Mouse (Mus musculus) MEL (cell line): ENCODE data around the gene Sec11a.

ENCODE experiments used
- CTCF ChIP-seq, 3 experiments: IDR thresholded peaks in 2 of 3; conservative IDR thresholded peaks in 1 of 3; 2 replicates each; pipeline ENCODE4 v1.5.1; 2011 to 2012; ENCODE audit warnings: low read length in 3 of 3, low read depth in 2 of 3, mild to moderate bottlenecking in 2 of 3, improper control_type of control experiment in 1 of 3, inconsistent platforms in 1 of 3, mixed read lengths in 1 of 3, moderate library complexity in 1 of 3; ENCODE audit not compliant: control insufficient read depth in 1 of 3, insufficient read depth in 1 of 3, poor library complexity in 1 of 3, severe bottlenecking in 1 of 3
- EP300 ChIP-seq, 2 experiments: IDR thresholded peaks; 2 replicates each; pipeline ENCODE4 v1.6.1; 2011; ENCODE audit warnings: improper control_type of control experiment in 2 of 2, low read length in 2 of 2, low read depth in 1 of 2, mild to moderate bottlenecking in 1 of 2
- NELFE ChIP-seq: IDR thresholded peaks from 2 replicates; pipeline ENCODE4 v1.6.1; 2011; ENCODE audit warnings: low read depth, low read length, improper control_type of control experiment
- POLR2A ChIP-seq, 2 experiments: IDR thresholded peaks; 2 replicates each; pipeline ENCODE4 v1.6.1; 2011 to 2012; ENCODE audit warnings: low read length in 2 of 2, mild to moderate bottlenecking in 2 of 2, control low read depth in 1 of 2, improper control_type of control experiment in 1 of 2, low read depth in 1 of 2, moderate library complexity in 1 of 2; ENCODE audit not compliant: control insufficient read depth in 1 of 2, insufficient read depth in 1 of 2, poor library complexity in 1 of 2
- SMC3 ChIP-seq: IDR thresholded peaks from 2 replicates; pipeline ENCODE4 v1.6.1; 2011; ENCODE audit warnings: low read depth, low read length, improper control_type of control experiment
- UBTF ChIP-seq: IDR thresholded peaks from 2 replicates; pipeline ENCODE4 v1.6.1; 2012; ENCODE audit warnings: low read depth, mild to moderate bottlenecking, inconsistent platforms, low read length, improper control_type of control experiment, moderate library complexity, borderline replicate concordance; ENCODE audit not compliant: insufficient read depth
- ZNF384 ChIP-seq: IDR thresholded peaks from 2 replicates; pipeline ENCODE4 v1.6.1; 2012; ENCODE audit warnings: low read depth, mild to moderate bottlenecking, inconsistent platforms, low read length, improper control_type of control experiment

DNA sequence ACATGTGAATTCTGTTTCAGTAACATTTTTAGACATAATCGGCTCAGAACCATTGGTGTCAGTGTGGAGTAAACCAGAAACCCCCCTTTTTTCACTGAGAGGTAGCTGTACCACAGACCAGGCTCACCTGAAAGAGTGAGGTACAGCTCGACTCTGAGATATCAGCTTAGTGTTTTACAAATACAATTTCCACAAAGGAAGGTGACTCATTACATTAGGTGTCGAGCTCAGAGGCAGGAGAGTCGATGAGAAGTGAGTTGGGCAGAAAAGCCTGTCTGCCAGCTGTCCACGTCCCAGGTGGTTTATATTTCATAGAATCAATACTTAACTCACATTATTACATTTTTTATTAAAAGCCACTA is 28.0 kb downstream of the Sec11a start:
- TF ChIP-seq CTCF (IDR thresholded peaks at IDR 0.05 in 2 of 3, conservative IDR thresholded peaks at IDR 0.05 in 1 of 3; ENCODE audit: control insufficient read depth in 1 of 3, insufficient read depth in 1 of 3, low read depth in 2 of 3, low read length in 3 of 3, poor library complexity in 1 of 3, severe bottlenecking in 1 of 3): no peak
- no peak for TF ChIP-seq NELFE
- TF ChIP-seq POLR2A (IDR thresholded peaks at IDR 0.05; ENCODE audit: control insufficient read depth in 1 of 2, insufficient read depth in 1 of 2, low read depth in 1 of 2, low read length in 2 of 2, poor library complexity in 1 of 2): no peak
- no peak for TF ChIP-seq UBTF
- TF ChIP-seq SMC3: no peak
- TF ChIP-seq ZNF384: no peak
- no peak for TF ChIP-seq EP300 (IDR thresholded peaks at IDR 0.05; ENCODE audit: low read depth in 1 of 2, low read length in 2 of 2)
